Mouse (Mus musculus) olfactory bulb, adult 2 months (tissue): Measurements from ENCODE around the gene Csmd2. TPM values are rescaled to one million over a fixed set of nuclear protein-coding genes. Genes with fewer than 3 reads are reported as not detected.

Experiments
- H3K27ac ChIP-seq: fragments of 200-500 bp; 2 replicates; pipeline ENCODE4 v1.5.1; 2012; ENCODE audit warnings: low read depth, low read length; ENCODE audit not compliant: insufficient read depth
- H3K4me1 ChIP-seq: fragments of 200-500 bp; 2 replicates; pipeline ENCODE4 v1.6.1; 2012; ENCODE audit warnings: low read length; ENCODE audit not compliant: control insufficient read depth, insufficient read depth
- H3K4me3 ChIP-seq: fragments of 200-500 bp; 2 replicates; pipeline ENCODE4 v1.5.1; 2012; ENCODE audit warnings: mild to moderate bottlenecking, low read depth, low read length, moderate library complexity; ENCODE audit not compliant: insufficient read depth
- CTCF ChIP-seq: fragments of 200-500 bp; IDR thresholded peaks from 2 replicates; pipeline ENCODE4 v1.5.1; 2012; ENCODE audit warnings: low read depth, mild to moderate bottlenecking, low read length, moderate library complexity; ENCODE audit not compliant: insufficient read depth
- POLR2A ChIP-seq: fragments of 200-500 bp; IDR thresholded peaks from 2 replicates; pipeline ENCODE4 v1.6.1; 2012; ENCODE audit warnings: mild to moderate bottlenecking, low read depth, low read length, moderate library complexity; ENCODE audit not compliant: insufficient read depth
- WGBS: fragments of 180-500 bp; shearing (Covaris S2); methylation state at CpG from one replicate; pipeline ENCODE4 v1.1.7; 2018; 5-methylcytosine and 5-hydroxymethylcytosine counted together
- polyA plus RNA-seq: library from polyadenylated mRNA; stranded (reverse); fragments of >200 nt; gene quantifications from 2 replicates; pipeline ENCODE4 v1.2.4, GENCODE M21; 2012; ENCODE audit warnings: low replicate concordance; ENCODE audit not compliant: missing spikeins, insufficient read depth, insufficient read length

The Csmd2 gene
- polyA plus RNA-seq, 1 experiment: not detected

GRCm38 (mm10) chr4:128178974-128179373 is 191.3 kb downstream of the Csmd2 start:
- 55% methylated on average over 8 of the region's 8 CpGs for WGBS
- TF ChIP-seq POLR2A (no peak), CTCF (no peak)
- H3K27ac ChIP-seq: no peak overlapping the region
- H3K4me3 ChIP-seq: no peak overlapping the region
- H3K4me1 ChIP-seq: peaks cover 16% of the 10 kb centered on the region

- WGBS: 84% methylated on average over 2 of the region's 2 CpGs
- Histone ChIP-seq H3K4me3 (no peak overlapping the region), H3K4me1 (peaks cover 16% of the 10 kb centered on the region), H3K27ac (no peak overlapping the region)
- TF ChIP-seq POLR2A: no peak
Measured at GRCm38 (mm10) chr4:128179581-128179980, 191.9 kb downstream of the Csmd2 start.

- peaks cover 2% of the 10 kb centered on the region; the same call in 1 of the 2 replicates for H3K4me1 ChIP-seq
- TF ChIP-seq CTCF (no peak), POLR2A (no peak)
- H3K4me3 ChIP-seq: no peak overlapping the region
- 89% methylated on average over 1 of the region's 1 CpGs for WGBS
- no peak overlapping the region for H3K27ac ChIP-seq
Measured at GRCm38 (mm10) chr4:128184747-128185146, 197.1 kb downstream of the Csmd2 start.

- Histone ChIP-seq H3K4me1 (0 out of 2 replicates have a peak, but pooled peaks cover 3% of the 10 kb centered on the region), H3K4me3 (no peak overlapping the region), H3K27ac (no peak overlapping the region)
- 91% methylated on average over 8 of the region's 8 CpGs for WGBS
- no peak for TF ChIP-seq CTCF
- TF ChIP-seq POLR2A: no peak
Measured at GRCm38 (mm10) chr4:128194454-128194853, 206.8 kb downstream of the Csmd2 start.

GRCm38 (mm10) chr4:128217991-128218595 is 230.4 kb downstream of the Csmd2 start:
- H3K4me3 ChIP-seq: no peak overlapping the region
- H3K27ac ChIP-seq: no peak overlapping the region
- H3K4me1 ChIP-seq: peaks cover 6% of the 10 kb centered on the region
- WGBS: 65% methylated on average over 13 of the region's 13 CpGs
- TF ChIP-seq CTCF (no peak), POLR2A (no peak)

- TF ChIP-seq POLR2A (no peak), CTCF (no peak)
- 77% methylated on average over 6 of the region's 6 CpGs for WGBS
- Histone ChIP-seq H3K4me3 (no peak overlapping the region), H3K27ac (no peak overlapping the region), H3K4me1 (peaks cover 10% of the 10 kb centered on the region)
Measured at GRCm38 (mm10) chr4:128224453-128224852, 236.8 kb downstream of the Csmd2 start.

- WGBS: 45% methylated on average over 13 of the region's 13 CpGs
- no peak for TF ChIP-seq CTCF
- no peak overlapping the region for H3K4me3 ChIP-seq
- peaks cover 10% of the 10 kb centered on the region for H3K4me1 ChIP-seq
- H3K27ac ChIP-seq: no peak overlapping the region
Measured at GRCm38 (mm10) chr4:128227377-128228316, 240.0 kb downstream of the Csmd2 start.

GRCm38 (mm10) chr4:128233458-128233857 is 245.8 kb downstream of the Csmd2 start:
- Histone ChIP-seq H3K4me1 (peaks cover 23% of the 10 kb centered on the region), H3K4me3 (no peak overlapping the region), H3K27ac (no peak overlapping the region)
- WGBS: 38% methylated on average over 13 of the region's 13 CpGs
- no peak for TF ChIP-seq POLR2A
- no peak for TF ChIP-seq CTCF

GRCm38 (mm10) chr4:128239113-128239512 is 251.5 kb downstream of the Csmd2 start:
- H3K4me3 ChIP-seq: no peak overlapping the region
- WGBS: 36% methylated on average over 1 of the region's 1 CpGs
- TF ChIP-seq POLR2A (no peak), CTCF (no peak)
- H3K4me1 ChIP-seq: peaks cover 12% of the 10 kb centered on the region
- no peak overlapping the region for H3K27ac ChIP-seq
